Mouse (Mus musculus) right cerebral cortex, postnatal 25 days (tissue): ENCODE results near the gene Dnaaf1.

Source experiments
- DNase-seq: peaks from one replicate; pipeline ENCODE4 v3.0.0; 2022

Dnaaf1 gene

GRCm38 (mm10) chr8:119572411-119572810, 2.6 kb upstream of the Dnaaf1 start:
- no peak for DNase-seq

DNA sequence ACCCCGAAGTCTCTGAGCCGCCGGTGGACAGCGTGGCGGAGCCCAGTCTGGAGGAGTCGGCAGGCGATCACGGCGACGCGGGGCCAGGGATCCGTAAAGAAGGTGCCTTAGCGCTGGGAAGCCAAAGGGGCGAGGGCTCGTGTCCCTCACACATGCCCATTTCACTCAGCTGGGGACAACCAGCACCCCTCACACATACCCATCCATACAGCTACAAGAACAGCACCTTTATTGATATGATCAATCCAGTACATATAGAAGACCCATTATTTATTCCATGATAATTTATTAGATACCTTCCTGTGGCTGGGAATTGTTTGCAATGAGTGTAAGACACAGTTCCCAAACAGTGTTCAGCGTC, 311 bp downstream of the Dnaaf1 start:
- no peak for DNase-seq

- DNase-seq = no peak
Measured at GRCm38 (mm10) chr8:119579096-119579495, 4.1 kb downstream of the Dnaaf1 start.

DNA sequence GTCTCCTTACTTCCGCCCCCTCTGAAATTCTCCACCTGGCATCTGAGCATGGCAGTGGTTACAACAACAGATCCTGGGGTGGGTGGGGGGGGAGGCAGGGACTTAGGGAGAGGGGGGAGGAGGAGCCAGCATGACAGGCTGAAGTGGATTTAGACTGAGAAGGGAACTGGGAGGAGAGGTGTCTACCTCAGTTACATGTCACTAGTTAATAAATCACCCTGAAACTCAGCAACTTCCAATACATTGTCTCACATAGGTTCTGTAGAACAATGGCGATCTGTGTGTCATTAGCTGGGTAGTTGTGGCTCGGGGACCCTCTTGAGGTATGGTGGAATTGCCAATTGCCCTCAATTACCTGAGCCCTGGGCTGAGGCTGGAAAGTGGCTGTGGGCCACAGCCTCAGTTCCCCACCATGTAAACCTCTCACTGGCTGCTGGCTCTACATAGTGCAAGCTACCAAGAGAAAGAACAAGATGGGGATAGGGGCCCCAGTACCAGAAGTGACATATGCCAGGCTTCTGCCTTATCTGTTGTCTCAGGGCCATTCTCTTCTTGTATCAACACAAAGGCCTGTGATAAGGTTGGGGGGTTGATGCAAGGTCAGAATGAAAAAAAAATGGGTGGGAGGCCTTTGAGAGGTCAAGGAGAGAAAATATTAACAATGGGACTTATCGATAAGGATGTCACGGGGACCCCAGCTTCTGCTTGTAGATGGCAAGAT, 5.6 kb downstream of the Dnaaf1 start:
- DNase-seq = no peak

- no peak for DNase-seq
Measured at GRCm38 (mm10) chr8:119585901-119586300, 10.9 kb downstream of the Dnaaf1 start.

DNA sequence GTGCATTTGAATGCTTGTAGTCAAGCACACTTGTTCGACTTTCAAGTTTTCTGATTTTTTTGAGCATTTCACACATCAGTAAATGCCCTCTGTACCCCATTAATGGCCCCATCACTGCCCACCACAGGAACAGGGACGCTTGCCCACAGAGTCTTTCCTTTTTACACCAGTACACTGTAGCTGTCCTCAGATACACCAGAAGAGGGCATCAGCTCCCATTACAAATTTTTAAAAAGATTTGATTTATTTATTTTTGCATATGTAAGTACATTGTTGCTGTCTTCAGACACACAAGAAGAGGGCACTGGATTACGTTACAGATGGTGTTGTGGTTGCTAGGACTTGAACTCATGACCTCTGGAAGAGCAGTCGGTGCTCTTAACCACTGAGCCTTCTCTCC, 13.3 kb downstream of the Dnaaf1 start:
- DNase-seq = no peak

DNA sequence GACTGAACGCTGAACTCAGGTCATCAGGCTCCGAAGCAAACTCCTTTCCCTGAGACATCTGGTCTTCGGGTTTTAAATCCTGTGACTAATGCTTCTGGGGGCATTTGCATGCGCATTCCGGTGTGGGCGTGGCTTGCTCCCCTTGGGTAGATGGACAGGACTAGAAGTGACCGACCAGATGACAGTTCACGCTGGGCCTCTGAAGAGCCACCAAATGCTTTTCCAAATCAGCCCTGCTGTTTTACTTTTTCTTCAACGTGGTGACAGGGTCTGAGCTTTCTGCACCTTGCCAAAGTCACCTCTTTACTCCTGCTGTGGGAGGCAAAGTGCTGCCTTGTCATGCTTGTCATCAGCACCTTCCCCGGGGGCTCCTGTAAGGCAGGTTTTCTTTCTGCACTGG, 13.8 kb downstream of the Dnaaf1 start:
- DNase-seq = no peak

- no peak for DNase-seq
Measured at GRCm38 (mm10) chr8:119590348-119590747, 15.3 kb downstream of the Dnaaf1 start.

DNA sequence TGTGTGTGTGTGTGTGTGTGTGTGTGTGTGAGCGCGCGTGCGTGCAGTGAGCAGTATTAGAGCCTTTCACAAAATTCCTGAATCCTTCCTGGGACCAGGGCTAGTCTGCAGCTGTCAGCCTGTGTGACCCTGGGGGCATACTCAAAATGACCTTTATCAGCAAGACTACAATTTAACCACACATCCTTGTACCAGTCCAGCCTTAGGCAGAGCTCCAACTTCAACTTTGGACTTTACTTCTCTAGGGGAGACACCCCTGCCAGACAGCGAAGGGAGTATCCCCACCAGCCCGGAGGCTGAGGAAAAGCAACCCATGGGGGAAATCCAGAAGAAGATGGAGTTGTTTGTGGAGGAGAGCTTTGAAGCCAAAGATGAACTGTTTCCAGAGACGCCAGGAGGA, 16.4 kb downstream of the Dnaaf1 start:
- DNase-seq = no peak

- DNase-seq = no peak
Measured at GRCm38 (mm10) chr8:119603771-119604170, 28.7 kb downstream of the Dnaaf1 start.

- no peak for DNase-seq
Measured at GRCm38 (mm10) chr8:119604398-119604803, 29.4 kb downstream of the Dnaaf1 start.

DNA sequence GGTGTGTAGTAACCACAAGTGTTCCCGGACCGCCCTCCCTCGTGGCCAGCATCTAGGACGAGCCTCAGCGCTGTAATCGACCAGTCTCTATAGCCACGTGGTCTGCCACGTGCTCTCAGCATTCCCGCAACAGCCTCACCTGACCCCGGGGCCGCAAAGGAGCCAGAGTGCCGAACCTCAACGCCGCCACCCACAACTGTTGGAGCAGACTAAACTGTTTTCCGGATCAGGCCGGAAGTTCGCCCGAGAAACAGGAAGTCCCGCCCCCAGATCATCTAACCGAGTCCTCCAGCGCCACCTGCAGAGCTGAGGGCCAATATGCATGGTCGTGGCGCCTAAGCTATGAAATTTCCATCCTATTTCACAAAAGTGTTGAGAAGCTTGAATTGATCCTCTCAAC, 30.0 kb downstream of the Dnaaf1 start, which contains the start of gene Taf1c:
Gene Taf1c (minus strand): TSS at position 227 of the 400 bp plus-strand sequence.
- peak; percentile 87 for DNase-seq

DNA sequence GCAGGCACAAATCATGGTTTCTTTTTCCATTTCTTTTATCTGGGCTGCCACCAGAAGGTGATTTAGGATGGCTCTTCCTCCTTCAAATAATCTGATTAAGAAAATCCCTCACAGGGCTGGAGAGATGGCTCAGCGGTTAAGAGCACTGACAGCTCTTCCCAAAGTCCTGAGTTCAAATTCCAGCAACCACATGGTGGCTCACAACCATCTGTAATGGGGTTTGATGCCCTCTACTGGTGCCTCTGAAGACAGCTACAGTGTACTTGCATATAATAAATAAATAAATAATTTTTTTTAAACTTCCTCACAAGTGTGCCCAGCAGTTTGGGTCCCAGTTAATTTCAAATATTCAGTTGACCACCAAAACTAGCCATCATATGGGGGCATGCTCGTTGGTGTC, 31.2 kb downstream of the Dnaaf1 start:
- DNase-seq = no peak

GRCm38 (mm10) chr8:119612471-119612870, 37.4 kb downstream of the Dnaaf1 start, which contains the start of gene Adad2:
TSS of gene Adad2 (plus strand) at chr8:119612747.
- no peak for DNase-seq

- DNase-seq = no peak
Measured at GRCm38 (mm10) chr8:119615096-119615495, 40.1 kb downstream of the Dnaaf1 start.

DNA sequence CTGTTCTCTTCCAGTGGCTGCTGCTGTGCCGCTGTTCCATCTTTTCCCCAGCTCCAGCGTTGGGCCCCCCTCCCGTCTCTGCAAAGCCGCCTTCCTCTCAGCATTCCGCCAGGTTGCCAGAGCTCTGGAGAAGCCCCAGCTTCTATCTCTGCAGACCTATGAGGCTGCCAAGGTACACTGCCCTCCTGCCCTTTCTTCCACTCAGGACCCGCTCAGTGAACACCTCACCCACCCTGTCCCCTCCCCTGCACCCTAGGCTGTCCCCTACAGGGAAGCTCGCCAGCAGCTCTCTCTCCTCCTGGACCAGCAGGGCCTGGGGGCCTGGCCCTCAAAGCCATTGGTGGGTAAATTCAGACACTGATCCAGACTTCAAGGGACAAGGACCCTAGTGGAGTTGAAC, 41.3 kb downstream of the Dnaaf1 start:
- DNase-seq = no peak

DNA sequence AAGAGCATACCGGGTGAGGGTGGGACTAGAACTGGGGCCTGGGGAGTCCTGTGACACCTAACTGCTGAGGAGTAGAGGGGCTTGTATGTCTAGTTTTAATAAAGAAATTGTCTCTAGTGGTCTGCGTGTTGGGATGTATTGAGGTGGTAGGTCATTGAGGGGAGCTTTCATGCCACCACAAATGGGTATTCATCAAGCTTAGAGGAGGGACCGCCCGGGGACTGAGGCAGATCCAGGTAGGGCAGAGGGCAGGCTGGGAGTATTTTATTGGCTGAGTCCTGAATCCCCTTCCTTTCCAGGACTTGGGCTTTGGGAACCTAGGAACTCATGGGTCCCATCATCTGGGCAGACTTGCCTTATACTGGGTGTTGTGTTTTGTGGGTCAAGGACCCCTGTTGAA, 41.8 kb downstream of the Dnaaf1 start:
- no peak for DNase-seq

- no peak for DNase-seq
Measured at GRCm38 (mm10) chr8:119617586-119617985, 42.6 kb downstream of the Dnaaf1 start.

DNA sequence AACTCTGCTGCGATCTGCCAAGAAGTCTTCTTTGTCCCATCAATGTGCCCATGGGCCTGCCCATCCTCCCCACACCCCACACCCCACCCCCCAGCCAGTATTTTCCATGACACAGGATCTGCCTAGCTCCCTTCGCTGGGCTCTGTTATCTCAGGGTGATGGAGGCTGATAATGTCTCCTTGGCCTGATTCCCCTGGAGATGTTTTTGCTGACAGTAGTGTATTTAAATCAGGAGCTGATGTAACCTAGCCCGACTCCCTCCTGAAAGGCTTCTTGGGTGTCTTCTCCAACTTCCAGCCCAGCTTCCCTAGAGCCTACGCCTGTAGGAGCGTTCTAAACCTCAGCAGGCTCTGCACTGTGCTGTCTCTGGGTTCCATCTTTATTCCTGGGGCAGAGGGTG, 43.9 kb downstream of the Dnaaf1 start:
- DNase-seq = no peak

DNA sequence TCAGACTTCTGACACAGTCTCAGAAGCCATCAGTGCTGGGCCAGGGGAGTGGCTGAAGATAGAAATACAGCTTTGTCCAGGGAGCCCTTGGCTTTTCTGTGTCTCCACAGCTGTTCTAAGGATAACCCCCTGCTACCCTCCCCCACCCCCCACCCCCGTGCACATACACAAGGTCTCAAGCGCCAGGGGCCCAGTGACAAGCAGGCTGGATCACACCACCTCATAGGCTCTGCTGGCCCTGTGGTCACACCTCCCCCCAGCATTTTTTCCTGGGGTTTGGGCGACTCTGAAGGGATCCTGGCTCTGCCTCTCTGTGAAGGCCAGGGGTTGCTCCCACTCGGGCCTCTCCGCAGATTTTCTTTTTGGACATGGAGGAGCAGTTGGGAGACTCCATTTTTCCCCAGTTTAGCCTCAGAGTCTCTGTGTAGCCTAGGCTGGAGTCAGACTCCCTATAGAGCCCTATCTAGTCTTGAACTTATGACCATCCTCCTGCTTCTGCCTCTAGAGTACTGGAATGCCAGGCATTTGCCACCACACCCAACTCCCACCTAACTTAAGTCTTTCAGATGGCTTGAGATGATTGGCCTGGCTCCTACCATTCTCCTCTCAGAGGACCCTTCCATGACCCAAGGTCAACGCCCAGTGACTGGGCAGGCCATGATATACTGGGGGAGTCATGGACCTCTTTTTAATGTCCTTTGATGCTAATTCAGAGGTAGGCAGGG, 45.2 kb downstream of the Dnaaf1 start:
- no peak for DNase-seq

- DNase-seq = no peak
Measured at GRCm38 (mm10) chr8:119620848-119621465, 45.9 kb downstream of the Dnaaf1 start.

- no peak for DNase-seq
Measured at GRCm38 (mm10) chr8:119622555-119622954, 47.5 kb downstream of the Dnaaf1 start.

DNA sequence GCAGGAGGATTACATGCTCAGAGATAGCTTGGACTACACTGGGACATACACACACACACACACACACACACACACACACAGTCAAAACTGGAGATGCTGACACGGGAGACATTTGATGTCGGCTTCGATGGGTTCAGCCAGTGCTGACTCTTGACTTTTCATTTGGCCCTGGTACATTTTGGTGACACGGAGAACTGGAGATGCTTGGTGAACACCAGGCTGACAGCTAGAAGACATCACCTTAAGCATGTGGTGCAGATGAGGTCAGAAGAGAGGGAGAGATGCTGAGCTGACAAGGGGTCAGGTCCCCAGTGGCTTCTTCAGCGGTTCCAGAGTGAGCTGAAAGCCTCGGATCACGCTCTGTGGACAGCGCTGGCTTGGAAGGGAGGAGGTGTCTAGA, 48.0 kb downstream of the Dnaaf1 start:
- DNase-seq = no peak

DNA sequence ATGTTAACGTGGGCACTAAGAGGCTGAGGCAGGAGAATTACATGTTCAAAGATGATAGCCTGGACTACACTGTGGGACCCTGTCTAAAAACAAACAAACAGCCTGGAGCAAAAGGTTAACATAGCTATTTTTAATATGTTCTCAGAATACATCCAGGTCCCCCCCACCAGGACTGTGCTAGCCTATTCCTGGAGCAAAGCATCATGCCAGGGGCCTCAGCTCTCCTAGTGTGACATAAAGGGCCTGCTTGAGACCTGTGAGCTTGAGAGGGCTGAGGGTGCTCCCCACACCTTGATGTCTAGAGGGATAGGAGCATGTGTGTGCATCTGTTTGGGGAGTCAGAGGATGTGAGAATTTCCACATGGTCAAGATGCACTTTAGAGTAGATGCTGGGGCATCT, 48.7 kb downstream of the Dnaaf1 start:
- DNase-seq = no peak
